Mouse (Mus musculus) ovary, postnatal 36 days (tissue): ENCODE data around the gene Aox3.

Experiments used
- DNase-seq: peaks from one replicate; pipeline ENCODE4 v3.0.0; 2022; ENCODE audit warnings: low spot score, mixed read lengths

Gene Aox3

GRCm38 (mm10) chr1:58112880-58113279, at the start of gene Aox3:
TSS of gene Aox3 (plus strand) at chr1:58113130.
- DNase-seq: peak; percentile 78

GRCm38 (mm10) chr1:58065151-58065550, 47.8 kb upstream of the Aox3 start:
- no peak for DNase-seq

GRCm38 (mm10) chr1:58065606-58066005, 47.3 kb upstream of the Aox3 start:
- no peak for DNase-seq

- DNase-seq: no peak
Measured at GRCm38 (mm10) chr1:58069181-58069580, 43.7 kb upstream of the Aox3 start.

- no peak for DNase-seq
Measured at GRCm38 (mm10) chr1:58070091-58070490, 42.8 kb upstream of the Aox3 start.

GRCm38 (mm10) chr1:58071006-58071405, 41.9 kb upstream of the Aox3 start:
- DNase-seq: peak; percentile 26

- DNase-seq: no peak
Measured at GRCm38 (mm10) chr1:58071509-58071908, 41.4 kb upstream of the Aox3 start.

- DNase-seq: no peak
Measured at GRCm38 (mm10) chr1:58072416-58072815, 40.5 kb upstream of the Aox3 start.

- DNase-seq: no peak
Measured at GRCm38 (mm10) chr1:58072991-58073730, 39.8 kb upstream of the Aox3 start.

- DNase-seq: no peak
Measured at GRCm38 (mm10) chr1:58074266-58074665, 38.7 kb upstream of the Aox3 start.

- DNase-seq: no peak
Measured at GRCm38 (mm10) chr1:58077882-58078281, 35.0 kb upstream of the Aox3 start.

GRCm38 (mm10) chr1:58078390-58078789, 34.5 kb upstream of the Aox3 start:
- no peak for DNase-seq

- DNase-seq: peak; percentile 14
Measured at GRCm38 (mm10) chr1:58079689-58080088, 33.2 kb upstream of the Aox3 start.

GRCm38 (mm10) chr1:58080446-58080845, 32.5 kb upstream of the Aox3 start:
- DNase-seq: no peak

GRCm38 (mm10) chr1:58081356-58081755, 31.6 kb upstream of the Aox3 start:
- no peak for DNase-seq

GRCm38 (mm10) chr1:58089316-58089715, 23.6 kb upstream of the Aox3 start:
- DNase-seq: no peak

- no peak for DNase-seq
Measured at GRCm38 (mm10) chr1:58090191-58090590, 22.7 kb upstream of the Aox3 start.

- no peak for DNase-seq
Measured at GRCm38 (mm10) chr1:58091213-58091612, 21.7 kb upstream of the Aox3 start.

GRCm38 (mm10) chr1:58091992-58092560, 20.9 kb upstream of the Aox3 start:
- no peak for DNase-seq

- no peak for DNase-seq
Measured at GRCm38 (mm10) chr1:58097338-58097737, 15.6 kb upstream of the Aox3 start.

GRCm38 (mm10) chr1:58099119-58099518, 13.8 kb upstream of the Aox3 start:
- DNase-seq: no peak

GRCm38 (mm10) chr1:58101531-58102146, 11.3 kb upstream of the Aox3 start:
- no peak for DNase-seq

- no peak for DNase-seq
Measured at GRCm38 (mm10) chr1:58102494-58102893, 10.4 kb upstream of the Aox3 start.
